Mouse (Mus musculus) bone marrow macrophage, adult 2 months (primary cell): ENCODE results near the gene Serpinb8. TPM values are rescaled to one million over a fixed set of nuclear protein-coding genes. Genes with fewer than 3 reads are reported as not detected.

Experiments used
- H3K27ac ChIP-seq: 2 replicates; pipeline ENCODE4 v1.5.1; 2012; ENCODE audit warnings: low read depth, low read length; ENCODE audit not compliant: insufficient read depth
- H3K4me1 ChIP-seq: 2 replicates; pipeline ENCODE4 v1.6.1; 2012; ENCODE audit warnings: low read length; ENCODE audit not compliant: control insufficient read depth, insufficient read depth
- H3K4me3 ChIP-seq: 2 replicates; pipeline ENCODE4 v1.5.1; 2012; ENCODE audit warnings: mild to moderate bottlenecking, low read length, moderate library complexity; ENCODE audit not compliant: insufficient read depth
- CTCF ChIP-seq: IDR thresholded peaks from 2 replicates; pipeline ENCODE4 v1.5.1; 2012; ENCODE audit warnings: low read depth, mild to moderate bottlenecking, low read length, moderate library complexity
- POLR2A ChIP-seq: IDR thresholded peaks from 2 replicates; pipeline ENCODE4 v1.6.1; 2012; ENCODE audit warnings: mild to moderate bottlenecking, low read depth, low read length, borderline replicate concordance
- polyA plus RNA-seq: library from polyadenylated mRNA; stranded (reverse); fragments of >200 nt; gene quantifications from 2 replicates; pipeline ENCODE4 v1.2.4, GENCODE M21; 2012; ENCODE audit not compliant: missing spikeins, insufficient read depth, insufficient read length

The Serpinb8 gene
- polyA plus RNA-seq = 57.4 and 61.9 TPM in 2 replicates

- TF ChIP-seq CTCF = no peak
- no peak for TF ChIP-seq POLR2A
- peak within 1 kb of the TSS; percentile 85 for H3K4me3 ChIP-seq
- peaks cover 26% of the 10 kb centered on the region for H3K4me1 ChIP-seq
- peak within 1 kb of the TSS; percentile 83 for H3K27ac ChIP-seq
These were observed at the start of gene Serpinb8 for GRCm38 (mm10) chr1:107589691-107590470. TSS of gene Serpinb8 (plus strand) at chr1:107590006.

GRCm38 (mm10) chr1:107559494-107559893 is 30.3 kb upstream of the Serpinb8 start:
- Histone ChIP-seq H3K4me1 (peaks cover 5% of the 10 kb centered on the region; the same call in 1 of the 2 replicates), H3K27ac (no peak overlapping the region), H3K4me3 (no peak overlapping the region)
- no peak for TF ChIP-seq CTCF
- no peak for TF ChIP-seq POLR2A

GRCm38 (mm10) chr1:107562110-107562509 is 27.7 kb upstream of the Serpinb8 start:
- Histone ChIP-seq H3K4me1 (peaks cover 8% of the 10 kb centered on the region; the same call in 1 of the 2 replicates), H3K4me3 (no peak overlapping the region), H3K27ac (no peak overlapping the region)
- TF ChIP-seq POLR2A = no peak
- no peak for TF ChIP-seq CTCF

GRCm38 (mm10) chr1:107565644-107566043 is 24.2 kb upstream of the Serpinb8 start:
- H3K4me1 ChIP-seq = peaks cover 3% of the 10 kb centered on the region; the same call in 1 of the 2 replicates
- no peak overlapping the region for H3K4me3 ChIP-seq
- no peak overlapping the region for H3K27ac ChIP-seq
- TF ChIP-seq CTCF (no peak), POLR2A (no peak)

DNA sequence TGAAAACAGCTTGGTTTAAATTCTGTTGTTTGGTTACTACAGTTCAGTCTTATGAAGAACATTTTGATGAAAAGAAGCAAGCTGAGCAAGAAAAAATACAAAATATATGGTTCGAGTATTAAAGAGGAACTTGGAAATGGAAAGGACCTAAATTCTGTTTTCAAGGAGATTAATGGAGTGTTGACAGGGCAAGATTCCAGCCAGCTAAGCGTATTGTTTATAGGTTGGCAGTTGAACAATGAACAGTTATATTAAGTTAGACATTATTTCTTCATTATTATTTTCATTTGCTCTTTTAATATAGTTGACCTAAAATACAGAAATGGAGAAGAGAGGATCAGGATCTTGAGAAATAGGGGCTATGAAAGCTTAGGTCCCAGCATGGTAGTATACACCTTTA is 13.7 kb upstream of the Serpinb8 start:
- H3K27ac ChIP-seq = no peak overlapping the region
- no peak for TF ChIP-seq POLR2A
- TF ChIP-seq CTCF = no peak
- peaks cover 4% of the 10 kb centered on the region for H3K4me1 ChIP-seq
- H3K4me3 ChIP-seq = no peak overlapping the region

GRCm38 (mm10) chr1:107577514-107577913 is 12.3 kb upstream of the Serpinb8 start:
- Histone ChIP-seq H3K27ac (no peak overlapping the region), H3K4me3 (no peak overlapping the region), H3K4me1 (peaks cover 12% of the 10 kb centered on the region)
- no peak for TF ChIP-seq POLR2A
- TF ChIP-seq CTCF = no peak

DNA sequence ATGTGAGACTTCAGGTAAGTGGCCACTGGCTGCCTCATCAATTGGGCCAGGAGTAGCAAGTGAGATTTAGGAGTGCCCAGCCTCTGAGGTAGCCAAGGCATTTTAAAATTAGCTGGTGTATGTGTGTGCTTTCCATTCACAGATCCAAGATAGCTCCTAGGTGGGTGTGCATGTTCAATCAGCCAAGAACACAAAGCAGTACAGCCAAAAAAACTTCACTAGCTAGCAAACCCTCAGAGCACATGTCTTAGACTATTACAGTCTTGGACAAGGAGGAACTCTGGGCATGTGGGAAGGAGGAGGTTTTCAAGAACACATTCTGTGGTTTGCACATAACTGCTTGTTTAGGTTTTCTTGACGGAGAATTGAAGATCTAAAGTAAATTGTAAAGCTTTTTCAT is 8.6 kb upstream of the Serpinb8 start:
- H3K27ac ChIP-seq = 0 out of 2 replicates have a peak overlapping the region, but pooled peaks have one; percentile 4
- no peak overlapping the region for H3K4me3 ChIP-seq
- TF ChIP-seq POLR2A (no peak), CTCF (no peak)
- H3K4me1 ChIP-seq = peaks cover 28% of the 10 kb centered on the region

GRCm38 (mm10) chr1:107582900-107583299 is 6.9 kb upstream of the Serpinb8 start:
- no peak for TF ChIP-seq POLR2A
- no peak for TF ChIP-seq CTCF
- peak overlapping the region; percentile 85 for H3K27ac ChIP-seq
- no peak overlapping the region for H3K4me3 ChIP-seq
- peaks cover 29% of the 10 kb centered on the region for H3K4me1 ChIP-seq

GRCm38 (mm10) chr1:107583958-107584376 is 5.8 kb upstream of the Serpinb8 start:
- Histone ChIP-seq H3K27ac (peak overlapping the region; percentile 87), H3K4me3 (no peak overlapping the region), H3K4me1 (peaks cover 29% of the 10 kb centered on the region)
- no peak for TF ChIP-seq POLR2A
- no peak for TF ChIP-seq CTCF

- TF ChIP-seq POLR2A = no peak
- TF ChIP-seq CTCF = no peak
- peak overlapping the region; percentile 73 for H3K27ac ChIP-seq
- H3K4me3 ChIP-seq = no peak overlapping the region
- H3K4me1 ChIP-seq = peaks cover 34% of the 10 kb centered on the region
These were observed 4.9 kb upstream of the Serpinb8 start for GRCm38 (mm10) chr1:107584932-107585331.
